Mouse (Mus musculus) brain, embryonic 14.5 days (tissue): ENCODE measurements around the gene Mettl14. TPM values are rescaled to one million over a fixed set of nuclear protein-coding genes. Genes with fewer than 3 reads are reported as not detected.
A peak's percentile ranks its signal among the peaks of the same experiment; 100 is the strongest.

ENCODE experiments used
- DNase-seq: peaks from one replicate; pipeline ENCODE4 v3.0.0-alpha.2; 2011; ENCODE audit warnings: low read depth
- CTCF ChIP-seq: fragments of 200-500 bp; IDR thresholded peaks from 2 replicates; pipeline ENCODE4 v1.5.1; 2012; ENCODE audit warnings: inconsistent platforms, mild to moderate bottlenecking, moderate library complexity, borderline replicate concordance; ENCODE audit not compliant: insufficient read depth, insufficient read length; ENCODE audit errors: extremely low read depth
- POLR2A ChIP-seq: fragments of 200-500 bp; IDR thresholded peaks from 2 replicates; pipeline ENCODE4 v1.6.1; 2012; ENCODE audit warnings: mild to moderate bottlenecking, inconsistent platforms, borderline replicate concordance; ENCODE audit not compliant: poor library complexity, insufficient read depth, insufficient read length, severe bottlenecking; ENCODE audit errors: extremely low read depth
- polyA plus RNA-seq: library from polyadenylated mRNA; depleted of rRNA; stranded (reverse); fragments of >200 nt; gene quantifications from 2 replicates; pipeline ENCODE4 v1.2.3, GENCODE M21; 2012; rRNA removed

The Mettl14 gene
- polyA plus RNA-seq, 1 experiment, result 15.9 TPM

DNA sequence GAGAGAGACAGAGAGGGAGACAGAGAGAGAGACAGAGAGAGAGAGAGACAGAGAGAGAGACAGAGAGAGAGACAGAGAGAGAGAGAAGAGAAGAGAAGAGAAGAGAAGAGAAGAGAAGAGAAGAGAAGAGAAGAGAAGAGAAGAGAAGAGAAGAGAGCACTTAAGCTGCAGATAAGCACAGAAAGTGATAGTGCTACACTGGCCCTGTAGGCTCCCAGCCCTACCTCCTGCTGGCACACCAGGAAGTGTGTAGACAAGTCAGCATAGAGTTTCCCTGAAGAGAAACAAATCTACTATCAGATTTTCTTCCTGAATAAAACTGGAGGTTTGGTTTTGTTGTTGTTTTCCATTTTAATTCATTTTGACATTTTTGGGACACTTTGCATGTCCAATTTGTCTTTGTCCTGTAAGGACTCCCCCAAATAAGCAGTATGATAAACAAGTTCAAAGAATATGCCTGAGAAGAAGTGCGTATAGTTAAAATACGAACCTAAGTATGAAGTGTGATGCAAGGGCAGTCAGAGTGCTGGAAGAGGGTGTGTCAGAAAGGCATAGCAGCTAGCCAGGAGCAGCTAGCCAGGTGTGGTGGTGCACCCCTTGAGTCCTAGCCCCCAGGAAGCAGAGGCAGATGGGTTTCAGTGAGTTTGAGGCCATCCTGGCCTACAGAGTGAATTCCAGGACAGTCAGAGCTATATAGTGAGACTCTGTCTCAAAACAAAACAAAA lies 53.4 kb downstream of the Mettl14 start:
- no peak for TF ChIP-seq CTCF
- TF ChIP-seq POLR2A, result no peak

DNA sequence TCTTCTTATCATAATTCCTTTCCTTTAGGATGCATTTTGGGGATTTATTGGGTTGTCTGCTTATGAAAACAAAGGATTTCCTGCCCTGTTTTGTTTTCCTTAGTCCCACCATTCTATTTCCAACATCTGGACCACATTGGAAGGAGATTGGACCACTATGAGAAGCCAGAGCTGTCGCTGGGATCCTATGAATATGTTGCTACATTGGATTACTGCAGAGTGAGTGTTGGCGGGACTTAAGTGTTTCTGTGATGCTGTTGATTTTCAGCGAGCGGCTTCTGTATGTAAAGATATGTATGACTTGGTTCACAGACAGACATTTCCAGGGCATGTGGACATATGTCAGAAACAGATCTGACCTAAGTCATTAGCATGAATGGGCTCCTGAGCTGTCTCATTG lies 55.7 kb downstream of the Mettl14 start:
- DNase-seq, result no peak
- TF ChIP-seq CTCF (no peak), POLR2A (no peak)

More for the DNA sequence above, 53.4 kb downstream of the Mettl14 start:
- DNase-seq, result no peak

DNA sequence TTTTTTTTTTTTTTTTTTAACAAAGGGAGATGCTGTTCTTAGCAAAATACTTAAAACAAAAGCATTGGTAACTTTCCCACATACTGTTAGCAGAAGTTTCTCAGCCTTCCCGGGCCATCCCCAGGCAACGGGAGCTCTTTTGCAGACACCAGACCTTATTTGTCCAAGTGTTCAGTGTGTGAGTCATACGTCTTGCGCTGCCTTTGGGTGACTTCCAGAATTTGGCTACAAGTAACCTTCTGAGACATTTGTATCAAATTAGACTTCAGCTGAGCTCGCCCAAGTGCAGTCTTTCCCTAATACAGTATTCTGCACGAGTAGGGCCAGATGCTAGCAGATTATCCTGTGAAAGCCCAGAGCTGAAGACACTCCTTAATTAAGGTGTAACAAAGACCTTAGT lies 56.7 kb downstream of the Mettl14 start:
- DNase-seq, result peak; percentile 75
- no peak for TF ChIP-seq POLR2A
- no peak for TF ChIP-seq CTCF

DNA sequence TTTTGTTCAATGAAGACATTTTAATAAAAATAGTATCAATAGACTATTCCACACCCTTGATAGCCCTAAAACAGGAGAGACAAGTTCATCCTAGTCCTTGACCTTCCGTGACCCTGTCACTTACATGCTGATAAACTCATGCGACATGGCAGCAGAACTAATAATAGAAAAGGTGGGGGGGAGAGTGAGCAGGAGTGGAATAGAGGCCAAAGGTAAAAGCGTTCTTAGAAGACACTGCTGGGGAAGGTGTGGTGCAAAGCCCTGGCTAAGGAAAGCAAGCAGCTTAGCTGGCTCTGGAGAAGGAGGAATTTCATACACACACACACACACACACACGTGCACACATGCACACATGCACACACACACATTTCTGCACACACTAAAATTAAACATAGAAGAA lies 61.6 kb downstream of the Mettl14 start:
- no peak for TF ChIP-seq CTCF
- TF ChIP-seq POLR2A, result no peak

DNA sequence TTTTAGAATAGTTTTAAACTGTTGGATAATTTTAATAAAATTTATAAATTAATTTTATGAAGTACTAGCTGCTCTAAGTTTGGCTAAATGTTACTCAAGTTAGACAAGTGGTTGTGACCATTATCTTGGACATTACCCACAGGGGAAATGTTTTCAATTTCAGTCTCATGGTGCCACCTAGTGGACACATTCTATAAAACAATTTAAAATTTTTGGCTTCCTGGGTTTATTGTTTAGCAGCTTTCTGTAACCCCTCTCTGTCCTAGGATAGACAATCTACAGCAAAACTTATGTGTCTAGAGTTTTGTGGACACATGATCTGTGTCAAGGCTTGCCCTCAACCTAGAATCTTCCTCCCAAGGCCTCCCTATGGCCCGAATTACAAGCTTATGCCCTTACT lies 63.8 kb downstream of the Mettl14 start:
- no peak for TF ChIP-seq POLR2A
- peak; percentile 10; the same call in 1 of the 2 replicates for TF ChIP-seq CTCF
- DNase-seq, result peak; percentile 68

More for the DNA sequence above, 61.6 kb downstream of the Mettl14 start:
- DNase-seq, result no peak

DNA sequence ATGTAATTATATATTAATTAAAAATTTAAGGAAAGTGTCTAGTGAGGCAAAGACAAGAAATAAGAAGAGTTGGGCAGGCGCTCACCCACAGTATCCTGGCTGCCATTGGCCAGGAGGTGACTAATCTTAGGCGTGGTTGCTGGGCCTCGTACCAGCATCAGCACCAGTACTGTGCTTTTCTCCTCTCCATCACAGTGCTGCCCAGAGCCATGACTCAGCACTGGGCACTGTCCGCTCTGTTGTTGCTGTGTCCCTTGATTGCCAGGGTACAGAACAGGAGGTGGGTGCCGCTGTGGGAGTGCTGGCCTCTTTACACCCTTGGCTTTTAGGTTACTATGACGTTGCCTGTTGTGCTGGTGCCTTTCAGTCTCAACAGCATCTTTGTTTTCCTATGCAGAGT lies 64.3 kb downstream of the Mettl14 start:
- TF ChIP-seq POLR2A (no peak), CTCF (no peak)
- no peak for DNase-seq

DNA sequence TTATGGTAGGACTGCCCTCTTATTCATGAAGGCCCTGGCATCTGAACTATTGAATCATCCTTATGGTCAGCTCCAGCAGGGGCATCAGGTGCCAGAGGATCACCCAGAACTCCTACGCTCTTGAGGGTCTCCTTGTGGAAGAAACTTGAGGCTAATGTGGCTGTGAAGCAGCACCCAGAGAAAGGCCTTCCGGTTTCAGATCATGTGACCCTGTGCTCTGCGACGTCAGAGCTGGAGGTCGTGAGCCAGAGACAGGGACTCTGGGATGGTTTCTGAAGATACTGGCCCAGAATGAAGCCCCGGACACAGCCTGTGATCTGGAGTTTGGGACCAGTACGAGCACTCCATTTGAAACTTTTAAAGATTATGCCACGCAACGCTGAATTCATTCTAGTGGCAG lies 65.6 kb downstream of the Mettl14 start:
- TF ChIP-seq CTCF, result no peak
- no peak for TF ChIP-seq POLR2A

More for the DNA sequence above, 65.6 kb downstream of the Mettl14 start:
- no peak for DNase-seq

Other genes with a start within 250 kb of the Mettl14 start
- 0.63 and 1.3 TPM in 2 replicates for gene Synpo2, start 150.0 kb downstream of the Mettl14 start, polyA plus RNA-seq
- 15.6 and 15.9 TPM in 2 replicates for gene Sec24d, start 118.7 kb downstream of the Mettl14 start, polyA plus RNA-seq
- gene Prss12, start 60.8 kb upstream of the Mettl14 start, polyA plus RNA-seq, result 3.7 and 8.0 TPM in 2 replicates